Mouse (Mus musculus): ENCODE results near the gene Nsmce4a. TPM values are rescaled to one million over a fixed set of nuclear protein-coding genes. Genes with fewer than 3 reads are reported as not detected.

Nsmce4a gene
- polyA plus RNA-seq, 1 experiment from 2014 or later = 115 TPM

DNA sequence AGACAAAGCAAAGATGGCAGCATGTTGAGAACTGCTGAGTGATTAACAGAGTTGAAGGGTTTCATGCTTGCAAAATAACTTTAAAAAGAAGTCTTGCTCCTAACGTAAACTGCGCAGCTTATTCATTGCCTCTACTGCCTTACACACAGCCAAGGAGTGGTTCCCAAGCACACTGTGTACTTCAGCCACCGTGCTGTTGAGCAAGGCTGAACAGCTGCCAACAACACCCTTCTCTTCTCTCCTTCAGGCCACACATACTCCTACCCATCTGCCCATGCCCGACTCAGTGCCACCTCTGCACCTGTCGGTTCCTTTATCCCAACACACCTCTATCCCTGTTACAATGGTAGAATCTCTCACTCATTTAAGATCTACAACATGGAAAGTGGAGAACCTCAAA is 69.9 kb downstream of the Nsmce4a start:
- H3K4me3 ChIP-seq (replicated peaks) = no peak overlapping the region
- 85% methylated on average over 5 of the region's 5 CpGs for WGBS (ENCODE audit: insufficient replicate concordance)
- ATAC-seq (ENCODE audit: low read depth) (no peak), DNase-seq (no peak)
- H3K27me3 ChIP-seq = no peaks in the 10 kb centered on the region
- H3K27ac ChIP-seq = no peak overlapping the region
- H3K36me3 ChIP-seq = peaks cover 64% of the 10 kb centered on the region
- H3K4me2 ChIP-seq = no peak overlapping the region
- H3K9me3 ChIP-seq (replicated peaks) = no peaks in the 10 kb centered on the region
- no peak overlapping the region for H3K9ac ChIP-seq
- H3K4me1 ChIP-seq (replicated peaks) = no peaks in the 10 kb centered on the region

DNA sequence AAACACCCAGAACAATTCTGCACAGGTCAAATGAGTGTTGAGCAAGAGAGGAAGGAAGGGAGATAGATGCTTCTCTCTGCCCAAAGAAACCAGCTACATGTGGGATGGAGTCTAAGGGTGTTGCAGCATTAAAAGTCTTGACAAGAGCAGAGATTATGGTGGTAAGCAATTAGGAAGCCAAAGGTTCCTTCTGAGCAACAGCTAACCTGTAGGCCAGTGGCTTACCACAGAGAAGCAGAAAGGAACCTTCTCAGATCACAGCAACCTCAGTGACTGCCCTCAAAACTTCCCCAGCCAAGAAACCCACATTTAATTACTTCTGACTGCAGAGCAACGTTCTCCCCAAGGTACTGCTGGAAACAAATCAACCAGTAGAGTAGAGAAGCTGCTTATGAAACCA is 71.4 kb downstream of the Nsmce4a start:
- Histone ChIP-seq H3K9me3 (replicated peaks) (no peaks in the 10 kb centered on the region), H3K4me2 (no peak overlapping the region), H3K27ac (no peak overlapping the region), H3K36me3 (peaks cover 52% of the 10 kb centered on the region), H3K4me1 (replicated peaks) (no peaks in the 10 kb centered on the region), H3K9ac (no peak overlapping the region), H3K27me3 (no peaks in the 10 kb centered on the region), H3K4me3 (replicated peaks) (no peak overlapping the region)
- no peak for ATAC-seq (ENCODE audit: low read depth)
- DNase-seq = no peak
- 35% methylated on average over 1 of the region's 1 CpGs for WGBS (ENCODE audit: insufficient replicate concordance)

DNA sequence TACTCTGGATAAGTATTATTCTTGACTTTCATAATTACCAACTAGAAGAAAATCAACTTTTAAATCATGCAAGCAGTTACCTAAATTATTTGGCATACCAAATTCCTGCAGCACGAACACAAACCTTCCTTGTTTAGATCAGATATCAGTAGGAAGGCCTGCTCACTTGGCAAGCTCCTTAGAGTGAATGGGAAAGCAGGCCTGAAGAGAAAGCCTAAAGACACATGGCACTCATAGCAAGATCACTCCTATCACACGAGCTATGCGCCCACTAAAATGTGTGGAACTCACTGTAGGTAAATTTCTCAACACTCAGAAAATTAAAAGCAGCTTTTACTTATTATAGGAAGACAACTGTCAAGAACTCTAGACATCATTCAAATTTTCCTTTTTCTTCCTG is 79.6 kb downstream of the Nsmce4a start:
- no peaks in the 10 kb centered on the region for H3K27me3 ChIP-seq
- H3K9me3 ChIP-seq (replicated peaks) = no peaks in the 10 kb centered on the region
- no peak for DNase-seq
- no peak for ATAC-seq (ENCODE audit: low read depth)
- H3K4me2 ChIP-seq = no peak overlapping the region
- H3K36me3 ChIP-seq = peaks cover 5% of the 10 kb centered on the region
- no peak overlapping the region for H3K4me3 ChIP-seq (replicated peaks)
- no peak overlapping the region for H3K27ac ChIP-seq
- 0 out of 2 replicates have a peak, but pooled peaks cover 2% of the 10 kb centered on the region for H3K4me1 ChIP-seq (replicated peaks)
- no peak overlapping the region for H3K9ac ChIP-seq
- WGBS (ENCODE audit: insufficient replicate concordance) = 67% methylated on average over 3 of the region's 3 CpGs

DNA sequence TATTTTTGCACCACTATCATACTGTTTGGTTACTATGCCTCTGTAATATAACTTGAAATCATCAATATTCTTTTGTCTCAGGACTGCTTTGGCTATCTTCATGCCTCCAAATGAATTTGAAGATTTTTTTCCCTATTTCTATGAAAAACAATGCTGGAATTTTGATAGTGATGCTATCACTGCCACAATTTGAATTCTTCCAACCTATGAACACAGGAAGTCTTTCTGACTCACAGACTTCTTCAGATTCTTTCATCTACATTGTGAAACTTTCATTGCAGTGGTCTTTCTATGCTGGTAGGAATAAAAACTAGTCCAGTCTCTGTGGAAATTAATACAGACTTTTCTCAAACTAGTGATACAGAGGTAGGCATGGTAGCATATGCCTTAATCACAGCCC is 80.9 kb downstream of the Nsmce4a start:
- no peak overlapping the region for H3K4me3 ChIP-seq (replicated peaks)
- H3K4me1 ChIP-seq (replicated peaks) = 0 out of 2 replicates have a peak, but pooled peaks cover 2% of the 10 kb centered on the region
- ATAC-seq (ENCODE audit: low read depth) (no peak), DNase-seq (no peak)
- H3K27me3 ChIP-seq = no peaks in the 10 kb centered on the region
- no peak overlapping the region for H3K4me2 ChIP-seq
- no peaks in the 10 kb centered on the region for H3K9me3 ChIP-seq (replicated peaks)
- H3K27ac ChIP-seq = no peak overlapping the region
- H3K9ac ChIP-seq = no peak overlapping the region
- H3K36me3 ChIP-seq = peaks cover 9% of the 10 kb centered on the region

Other genes with a start within 250 kb of the Nsmce4a start
- 28.2 and 35.1 TPM in 2 replicates for gene Ate1, start 52.7 kb downstream of the Nsmce4a start, polyA plus RNA-seq (2015; fragmentation: Nextera tagmentation; extraction: Ambion mirVana)
- gene Tacc2, start 4.3 kb upstream of the Nsmce4a start, polyA plus RNA-seq (2015; fragmentation: Nextera tagmentation; extraction: Ambion mirVana) = 2.3 and 3.0 TPM in 2 replicates
- gene Btbd16, start 201.0 kb upstream of the Nsmce4a start, polyA plus RNA-seq (2015; fragmentation: Nextera tagmentation; extraction: Ambion mirVana) = 0.03 TPM in 1 of 2 replicates, not detected in the other